Mouse (Mus musculus): ENCODE data around the gene Proser1.

Proser1 gene

DNA sequence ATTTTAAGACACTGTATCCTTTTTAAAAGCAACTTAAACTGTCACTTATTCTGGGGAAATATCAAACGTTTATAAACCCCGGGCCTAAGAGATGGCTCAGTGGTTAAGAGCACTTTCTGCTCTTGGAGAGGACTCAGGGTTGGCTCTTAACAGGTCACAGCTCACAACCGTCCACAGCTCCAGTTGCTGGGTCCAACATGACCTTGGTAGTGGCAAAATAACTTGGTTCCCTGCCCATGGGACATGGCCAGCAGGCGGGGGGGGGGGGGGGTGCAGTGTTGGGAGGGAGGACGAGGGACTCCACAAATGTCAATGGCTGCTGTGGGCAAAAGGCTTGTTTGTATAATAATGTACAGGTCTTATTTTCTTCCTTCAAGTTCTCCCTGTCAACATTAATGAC, 3.9 kb downstream of the Proser1 start:
- no peak for DNase-seq

GRCm38 (mm10) chr3:53469650-53470049, 6.2 kb downstream of the Proser1 start:
- DNase-seq = no peak

- DNase-seq = no peak
Measured at GRCm38 (mm10) chr3:53472061-53472460, 8.6 kb downstream of the Proser1 start.

GRCm38 (mm10) chr3:53474179-53474578, 10.7 kb downstream of the Proser1 start:
- no peak for DNase-seq

- DNase-seq = peak; percentile 77 to 80
Measured at GRCm38 (mm10) chr3:53475889-53476288, 12.4 kb downstream of the Proser1 start.

DNA sequence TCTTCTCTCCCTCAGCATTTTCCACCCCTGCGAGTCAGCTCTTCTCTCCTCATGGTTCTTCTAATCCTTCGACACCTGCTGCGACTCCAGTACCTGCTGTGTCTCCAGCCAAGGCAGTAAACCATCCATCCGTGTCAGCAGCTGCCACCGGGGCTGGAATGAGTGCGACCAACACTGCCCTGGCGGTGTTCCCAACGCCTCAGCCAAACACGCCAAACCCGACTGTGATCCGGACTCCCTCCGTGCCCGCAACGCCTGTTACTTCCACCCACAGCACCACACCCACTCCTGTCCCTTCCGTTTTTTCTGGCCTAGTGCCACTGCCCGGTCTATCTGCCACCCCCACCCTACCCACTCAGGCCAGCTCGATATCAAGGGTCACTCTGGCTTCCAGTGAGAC, 14.0 kb downstream of the Proser1 start:
- DNase-seq = peak; percentile 72 to 77

- no peak for DNase-seq
Measured at GRCm38 (mm10) chr3:53478419-53479046, 15.1 kb downstream of the Proser1 start.

- DNase-seq = no peak
Measured at GRCm38 (mm10) chr3:53483414-53484059, 20.1 kb downstream of the Proser1 start.

GRCm38 (mm10) chr3:53486561-53486960, 23.1 kb downstream of the Proser1 start:
- no peak for DNase-seq

DNA sequence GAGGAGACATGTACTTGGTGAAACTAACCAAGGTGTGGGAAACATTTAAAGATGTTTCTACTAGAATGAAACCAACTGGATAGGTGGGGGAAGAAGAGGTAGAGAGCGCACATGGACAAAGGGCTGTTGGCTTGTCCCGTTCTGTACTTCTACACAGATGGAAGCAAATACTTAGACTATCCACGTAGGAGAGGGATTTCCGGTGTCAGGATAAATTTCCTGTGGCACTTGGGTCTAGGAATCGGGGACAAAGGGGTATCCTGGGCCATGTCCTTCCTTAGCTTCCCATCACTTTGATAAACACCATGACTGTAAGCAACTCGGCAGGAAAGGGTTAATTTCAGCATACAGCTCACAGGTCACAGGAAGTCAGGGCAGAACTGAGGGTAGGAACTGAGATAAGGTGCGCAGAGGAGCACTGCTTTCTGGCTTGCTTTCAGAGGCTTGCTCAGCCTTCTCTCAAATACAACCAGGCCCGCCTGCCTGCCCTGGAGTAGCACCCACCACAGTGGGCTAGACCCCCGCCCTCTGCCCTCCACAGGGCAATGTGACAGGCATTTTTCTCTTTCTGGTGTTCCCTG, 23.6 kb downstream of the Proser1 start:
- no peak for DNase-seq

- no peak for DNase-seq
Measured at GRCm38 (mm10) chr3:53488353-53488752, 24.9 kb downstream of the Proser1 start, which contains the start of gene Stoml3. Stoml3 (plus strand) TSS chr3:53488653.

- DNase-seq = no peak
Measured at GRCm38 (mm10) chr3:53498351-53498905, 35.0 kb downstream of the Proser1 start.

DNA sequence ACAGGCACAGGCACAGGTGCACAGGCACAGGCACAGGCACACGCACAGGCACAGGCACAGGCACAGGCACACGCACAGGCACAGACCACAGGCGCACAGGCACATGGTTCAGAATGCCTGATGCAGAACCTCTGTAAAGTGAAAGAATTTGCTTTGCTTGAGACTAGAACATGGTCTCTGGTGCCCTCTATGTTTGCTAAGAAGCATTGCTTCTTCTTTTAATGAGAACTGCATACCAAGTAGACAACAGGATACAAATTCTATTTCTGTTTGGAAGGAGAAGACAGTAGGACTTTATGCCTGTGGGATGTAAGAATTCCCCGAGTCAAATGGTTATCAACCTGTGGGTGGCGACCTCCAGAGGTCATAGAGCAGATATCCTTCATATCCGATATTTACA, 39.0 kb downstream of the Proser1 start:
- no peak for DNase-seq

DNA sequence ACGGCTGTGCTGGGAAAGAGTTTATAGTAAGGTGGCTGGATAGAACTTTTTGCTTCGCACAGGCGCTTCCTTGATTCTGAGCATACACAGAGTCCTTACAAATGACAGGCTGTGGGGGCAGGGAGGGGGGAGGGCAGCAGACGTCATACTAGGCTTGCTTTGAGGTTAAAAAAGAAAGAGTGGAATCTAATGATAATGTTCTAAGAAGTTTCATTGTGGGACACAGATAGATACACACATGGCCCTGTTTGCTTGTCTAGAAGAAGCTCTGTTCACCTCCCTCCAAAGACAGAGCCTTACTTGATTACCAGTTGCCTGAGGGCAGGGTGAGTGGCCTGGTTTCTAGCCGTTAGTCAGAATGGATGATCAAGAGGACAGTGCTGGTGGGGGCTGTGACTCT, 49.6 kb downstream of the Proser1 start:
- no peak for DNase-seq

DNA sequence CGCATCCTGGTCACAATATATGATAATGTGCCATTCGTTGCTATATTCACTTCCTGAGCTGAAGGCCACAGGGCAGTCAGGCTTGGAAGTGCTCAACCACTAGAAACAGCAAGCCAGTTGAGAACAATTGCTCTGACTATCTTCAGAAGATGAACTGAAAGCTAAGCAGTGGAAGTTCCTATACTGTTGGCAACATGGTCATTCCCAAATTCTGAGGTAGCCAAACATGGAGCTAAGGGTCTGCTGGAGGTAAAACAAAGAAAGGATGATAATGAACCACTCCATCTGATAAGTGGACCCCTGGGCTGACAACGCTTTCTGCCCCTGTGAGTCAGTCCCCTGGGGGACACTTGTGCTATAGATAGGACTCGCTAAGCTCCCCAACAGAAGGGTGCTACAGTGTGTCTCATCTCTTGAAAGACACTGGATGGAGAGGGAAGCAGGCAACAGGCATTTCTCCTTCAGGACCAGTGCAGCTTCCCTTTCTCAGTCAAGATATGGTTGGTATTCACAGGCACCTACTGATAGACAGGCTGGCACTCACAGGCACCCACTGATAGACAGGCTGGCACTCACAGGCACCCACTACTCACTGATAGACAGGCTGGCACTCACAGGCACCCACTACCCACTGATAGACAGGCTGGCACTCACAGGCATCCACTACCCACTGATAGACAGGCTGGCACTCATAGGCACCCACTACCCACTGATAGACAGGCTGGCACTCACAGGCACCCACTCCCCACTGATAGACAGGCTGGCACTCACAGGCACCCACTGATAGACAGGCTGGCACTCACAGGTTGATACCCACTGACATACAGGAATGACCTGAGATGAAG, 51.0 kb downstream of the Proser1 start:
- peak; percentile 44 to 61 for DNase-seq

DNA sequence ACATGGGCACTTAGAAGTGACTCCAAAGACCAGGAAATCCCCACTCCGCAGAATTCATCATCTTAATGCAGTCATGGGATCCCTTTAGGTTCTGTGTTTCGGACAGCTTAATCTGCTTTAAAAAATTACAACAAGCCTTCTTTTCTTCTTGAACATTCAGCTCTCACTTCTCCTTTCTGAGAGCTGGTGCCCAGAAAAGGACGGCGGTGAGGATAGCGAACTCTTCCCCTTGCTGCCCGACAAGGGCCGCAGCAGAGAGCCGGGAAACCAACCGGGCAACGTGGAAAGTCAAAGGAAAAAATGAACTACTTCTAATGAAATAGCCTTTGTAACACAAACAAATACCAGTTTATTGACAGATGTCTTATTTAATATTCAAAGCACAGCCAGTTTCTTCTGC, 59.3 kb downstream of the Proser1 start:
- no peak for DNase-seq

GRCm38 (mm10) chr3:53525737-53526136, 62.3 kb downstream of the Proser1 start:
- peak; percentile 91 to 96 for DNase-seq

GRCm38 (mm10) chr3:53530305-53530704, 66.8 kb downstream of the Proser1 start:
- no peak for DNase-seq
